Mouse (Mus musculus) urinary bladder, adult 2 months (tissue): Measurements from ENCODE around the gene Wdr63. TPM values are rescaled to one million over a fixed set of nuclear protein-coding genes. Genes with fewer than 3 reads are reported as not detected.

Experiments used
- DNase-seq: peaks from one replicate; pipeline ENCODE4 v3.0.0; 2022; ENCODE audit warnings: low spot score
- polyA plus RNA-seq: library from polyadenylated mRNA; depleted of rRNA; stranded (reverse); fragments of >200 nt; gene quantifications from 2 replicates; pipeline ENCODE4 v1.2.3, GENCODE M21; 2012

The Wdr63 gene
- polyA plus RNA-seq, 1 experiment, result 0.25 TPM

DNA sequence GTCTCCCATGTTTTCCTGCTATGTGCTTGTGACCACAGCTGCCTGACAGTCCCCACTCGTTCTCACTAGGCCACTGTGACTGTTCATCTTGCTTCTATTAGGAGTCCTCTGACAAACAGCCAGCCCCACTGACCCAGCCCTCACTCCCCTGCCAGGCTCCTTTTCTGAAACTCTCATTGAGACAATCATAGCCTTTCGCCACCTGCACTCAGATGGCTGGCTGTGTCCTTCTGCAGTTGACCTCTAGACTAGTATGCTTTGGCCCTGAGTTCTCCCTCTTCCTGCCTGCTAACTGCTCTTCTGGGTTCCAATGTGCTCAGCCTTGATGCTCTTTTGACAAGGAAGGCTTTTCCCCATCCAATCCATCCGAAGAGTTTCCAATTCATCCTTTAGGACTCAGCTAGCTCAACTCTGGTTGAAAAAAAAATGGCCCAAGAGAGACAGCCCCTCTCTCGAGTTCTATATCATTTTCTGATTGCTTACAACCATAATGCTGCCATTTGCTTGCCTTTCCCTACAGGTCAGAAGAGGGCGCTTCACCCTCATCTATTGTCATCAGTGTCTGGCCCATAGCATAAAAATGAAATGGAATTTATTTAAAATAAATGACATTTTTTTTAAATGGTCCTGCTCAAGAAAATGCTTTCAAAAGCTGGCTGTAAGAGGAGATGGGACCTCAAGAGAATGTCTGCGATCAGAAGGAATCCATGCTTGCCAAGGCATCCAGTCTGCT is 54.7 kb downstream of the Wdr63 start:
- no peak for DNase-seq

DNA sequence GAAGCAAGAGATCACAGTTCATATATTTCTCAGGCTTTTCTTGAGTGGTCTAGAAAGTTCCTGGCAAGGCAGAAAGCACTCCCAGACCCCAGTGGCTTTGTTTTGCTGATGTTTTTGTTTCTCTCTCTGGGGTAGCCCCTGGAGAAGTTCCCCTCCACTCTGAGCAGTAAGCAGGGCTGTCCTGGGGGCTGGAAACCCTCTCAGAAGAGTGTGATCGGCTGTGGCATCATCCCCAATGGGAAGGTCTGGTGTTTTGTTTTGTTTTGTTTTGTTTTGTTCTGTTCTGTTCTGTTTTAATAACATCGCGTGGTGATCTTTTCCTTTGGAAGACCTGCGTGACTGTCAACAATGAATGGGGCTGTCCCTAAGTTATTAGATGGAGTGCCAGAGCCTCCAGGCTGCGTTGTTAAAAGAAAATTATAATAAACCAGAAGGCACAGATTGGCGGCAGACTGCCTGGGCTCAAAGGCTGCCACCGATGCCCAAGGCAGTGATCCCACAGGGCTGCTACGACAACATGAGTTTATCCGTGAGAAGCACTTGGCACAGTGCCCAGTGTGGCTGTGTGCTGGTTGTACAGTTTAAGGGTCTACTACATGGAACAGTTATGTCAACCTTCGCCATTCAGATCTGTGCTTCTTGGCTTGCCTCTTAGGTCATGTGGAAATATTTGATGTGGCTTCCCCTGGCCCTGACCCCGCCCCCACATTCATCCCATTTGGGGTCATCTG is 56.5 kb downstream of the Wdr63 start:
- DNase-seq, result no peak

DNA sequence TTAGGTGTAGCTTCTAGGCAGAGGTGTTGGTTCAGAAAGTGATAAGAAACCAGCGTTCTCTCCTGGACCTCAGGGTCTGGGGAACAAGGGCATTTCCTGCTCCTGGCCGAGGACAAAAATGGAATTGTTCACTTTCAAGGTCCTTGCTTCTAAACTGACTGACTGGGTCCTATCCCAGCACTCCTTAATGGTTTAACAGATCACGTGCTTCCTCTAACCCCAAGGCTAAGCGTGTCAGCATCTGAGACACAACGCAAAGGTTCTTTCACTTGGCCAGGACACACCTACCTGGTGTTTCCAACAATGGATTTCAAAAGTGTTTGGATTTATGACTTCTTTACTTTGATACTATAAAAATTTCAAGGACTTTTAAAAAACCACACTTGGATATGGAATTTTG is 58.0 kb downstream of the Wdr63 start:
- DNase-seq, result no peak

DNA sequence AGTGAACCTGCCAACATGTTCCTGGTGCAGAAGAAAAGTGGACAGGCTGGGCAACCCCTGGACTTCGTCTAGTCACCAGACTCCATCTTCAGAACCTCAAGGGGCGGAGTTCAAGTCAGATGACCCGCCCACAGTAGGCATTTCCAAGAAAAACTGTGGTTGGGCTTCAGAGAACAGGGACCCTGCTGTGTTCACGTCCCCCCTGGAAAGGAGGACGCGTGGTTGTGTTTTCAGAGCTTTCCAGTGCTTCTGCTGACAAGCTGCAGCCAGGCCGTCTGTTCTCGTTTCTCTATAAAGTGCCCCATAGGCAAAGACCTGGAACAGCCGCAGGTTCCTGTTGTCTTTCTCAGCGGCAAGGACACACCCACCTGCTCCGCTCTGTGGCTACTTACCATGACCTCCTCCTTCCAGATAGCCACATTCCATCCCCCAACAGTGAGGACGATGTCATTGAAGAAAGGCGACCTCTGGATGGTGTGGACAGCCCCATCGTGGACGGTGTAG is 60.2 kb downstream of the Wdr63 start:
- DNase-seq, result no peak

DNA sequence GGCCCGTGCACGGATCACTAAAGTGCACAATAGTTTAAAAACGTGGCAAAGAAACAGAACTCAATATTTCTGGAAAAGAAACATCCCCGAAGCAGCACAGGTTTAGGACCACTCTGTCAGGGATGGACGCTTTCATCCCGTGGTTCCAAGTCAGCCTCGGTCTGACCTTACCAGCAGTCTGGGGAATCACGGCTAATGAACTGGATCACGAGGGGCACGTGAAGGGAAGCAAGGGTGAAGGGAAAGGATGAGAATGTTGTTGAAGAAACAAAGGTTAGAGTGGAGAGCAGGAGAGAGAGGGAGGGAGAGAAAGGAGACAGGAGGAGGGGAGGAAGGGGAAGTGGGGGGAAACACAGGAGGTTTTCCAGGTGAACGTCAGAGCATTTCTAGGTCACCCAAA is 61.9 kb downstream of the Wdr63 start:
- no peak for DNase-seq

DNA sequence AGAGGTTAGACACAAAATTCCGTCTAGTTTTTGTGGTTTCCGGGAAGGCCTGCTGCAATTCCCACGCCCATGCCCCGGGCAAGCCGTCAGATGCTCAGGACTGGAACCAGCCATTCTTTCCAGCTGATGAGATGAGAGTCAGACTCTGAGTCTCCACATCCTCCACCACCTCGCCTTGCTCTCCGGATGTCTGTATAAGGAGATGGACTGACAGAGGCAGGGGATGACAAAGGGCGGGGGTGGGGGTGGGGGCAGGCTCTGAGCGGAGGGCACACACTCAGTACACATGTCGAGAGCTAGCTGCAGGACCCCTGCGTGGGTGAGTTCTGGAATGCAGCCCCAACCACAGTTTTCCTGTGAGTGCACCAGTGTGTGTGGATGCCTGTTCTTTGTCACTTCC is 63.0 kb downstream of the Wdr63 start:
- DNase-seq, result no peak

DNA sequence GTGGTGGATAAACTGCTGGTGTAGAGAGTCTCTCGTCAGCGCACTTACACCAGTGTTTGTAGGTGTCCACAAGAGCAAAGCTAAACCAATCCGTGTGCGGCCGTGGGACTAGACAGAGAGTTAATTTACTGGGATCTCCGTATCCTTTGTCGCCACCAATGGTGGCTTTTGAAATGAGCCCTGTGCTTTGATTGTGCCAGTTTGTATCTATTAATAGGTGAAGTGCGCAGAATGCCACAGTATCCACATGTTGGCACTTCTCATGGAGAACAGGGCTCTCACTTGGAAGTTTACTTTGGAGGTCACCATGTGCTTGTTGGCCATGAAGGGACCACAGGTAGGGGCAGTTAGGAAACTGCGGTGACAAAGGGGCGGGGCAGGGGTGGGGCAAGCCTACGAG is 66.5 kb downstream of the Wdr63 start:
- no peak for DNase-seq

DNA sequence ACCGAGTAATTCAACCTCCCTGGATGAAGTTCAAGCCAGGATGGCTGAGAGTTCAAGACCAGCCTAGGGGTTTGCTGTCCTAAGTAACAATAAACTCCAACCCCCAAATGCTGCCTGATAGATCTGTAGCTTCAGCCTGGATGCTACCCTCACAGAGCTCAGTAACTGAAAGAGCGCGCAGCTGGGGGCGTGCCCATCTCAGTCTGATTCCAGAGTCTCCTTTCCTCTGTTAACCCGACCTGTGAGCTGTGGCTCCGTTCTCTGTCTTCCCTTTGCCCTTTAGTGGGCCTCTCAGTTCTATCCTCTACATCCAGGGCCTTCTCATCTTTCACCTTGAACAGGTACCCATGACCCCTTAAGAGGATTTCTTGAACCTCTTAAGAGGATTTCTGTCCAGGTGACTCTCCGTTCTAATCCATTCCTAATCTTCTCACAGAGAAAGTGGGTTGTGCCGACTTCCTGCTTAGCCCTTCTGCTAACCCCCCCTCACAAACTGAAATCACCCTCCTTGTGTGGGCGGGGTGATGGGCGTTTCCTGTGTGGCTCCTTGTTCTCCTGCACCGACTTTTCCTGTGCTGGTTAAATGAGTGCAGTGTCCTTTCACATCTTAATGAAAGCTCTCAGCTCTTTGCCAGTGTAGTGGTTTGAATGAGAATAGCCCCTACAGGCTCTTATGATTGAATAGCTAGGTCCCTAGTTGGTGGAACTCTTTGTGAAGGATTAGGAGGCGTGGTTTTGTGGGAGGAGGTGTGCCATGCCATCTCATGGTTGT is 68.6 kb downstream of the Wdr63 start:
- DNase-seq, result no peak

DNA sequence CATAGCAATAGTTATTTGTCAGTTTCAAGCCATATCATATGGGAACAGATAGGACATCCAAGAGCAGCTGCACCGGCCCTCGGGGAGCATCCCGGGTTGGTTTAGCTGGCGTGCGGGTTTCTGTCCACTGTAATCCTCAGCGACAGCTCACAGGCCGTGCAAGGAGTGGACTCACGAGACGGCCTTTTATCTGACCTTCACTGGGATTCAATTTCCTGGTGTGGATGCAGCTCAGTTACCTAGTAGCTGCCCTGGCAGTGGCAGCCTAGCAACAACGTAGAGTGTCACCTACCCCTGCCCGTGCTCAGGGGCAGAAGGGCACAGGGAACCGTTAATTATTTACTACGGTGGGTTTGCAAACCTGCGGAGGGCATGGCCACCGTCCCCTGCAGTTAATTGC is 70.0 kb downstream of the Wdr63 start:
- DNase-seq, result no peak

DNA sequence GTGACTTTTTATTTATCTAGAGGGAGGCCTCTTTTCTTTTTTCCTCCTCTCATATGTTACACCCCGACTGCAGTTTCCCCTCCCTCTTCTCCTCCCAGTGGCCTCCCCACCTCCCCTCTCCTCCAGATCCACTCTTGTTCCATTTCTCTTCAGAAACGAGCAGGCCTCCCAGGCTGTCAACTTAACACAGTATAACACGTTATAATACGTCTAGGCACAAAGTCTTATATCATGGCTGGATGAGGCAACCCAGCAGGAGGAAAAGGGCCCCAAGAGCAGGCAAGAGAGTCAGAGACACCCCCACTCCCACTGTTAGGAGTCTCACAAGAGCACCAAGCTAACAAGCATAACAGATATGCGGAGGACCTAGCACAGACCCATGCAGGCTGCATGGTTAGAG is 75.0 kb downstream of the Wdr63 start:
- DNase-seq, result no peak

DNA sequence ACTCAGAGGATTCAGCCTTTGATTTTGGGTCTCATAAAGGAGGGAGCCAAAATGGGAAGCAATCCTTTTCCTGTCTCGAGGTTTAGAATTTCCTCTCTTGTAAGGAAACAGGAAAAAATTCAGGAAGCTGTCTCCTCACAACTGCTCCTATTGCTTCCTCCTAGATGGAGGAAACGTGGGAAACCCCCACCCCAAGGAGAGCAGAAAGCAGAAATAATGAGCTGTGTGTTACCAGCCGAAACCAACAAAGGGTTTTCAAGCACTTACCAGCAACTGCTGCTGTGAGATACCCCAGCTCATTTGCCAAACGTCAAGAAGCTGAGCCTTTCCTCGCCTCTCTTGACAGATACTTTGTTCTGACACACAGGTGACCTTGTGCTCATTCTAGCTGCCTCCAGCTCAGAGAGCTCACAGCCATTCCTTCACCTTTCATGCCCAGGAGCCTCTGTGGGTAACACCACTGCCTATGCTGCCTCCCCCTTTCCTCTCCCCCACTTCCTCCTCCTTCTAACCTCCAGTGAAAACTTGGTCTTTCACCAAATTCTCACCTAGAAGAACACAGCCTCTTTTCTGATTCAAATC is 77.6 kb downstream of the Wdr63 start:
- DNase-seq, result no peak

DNA sequence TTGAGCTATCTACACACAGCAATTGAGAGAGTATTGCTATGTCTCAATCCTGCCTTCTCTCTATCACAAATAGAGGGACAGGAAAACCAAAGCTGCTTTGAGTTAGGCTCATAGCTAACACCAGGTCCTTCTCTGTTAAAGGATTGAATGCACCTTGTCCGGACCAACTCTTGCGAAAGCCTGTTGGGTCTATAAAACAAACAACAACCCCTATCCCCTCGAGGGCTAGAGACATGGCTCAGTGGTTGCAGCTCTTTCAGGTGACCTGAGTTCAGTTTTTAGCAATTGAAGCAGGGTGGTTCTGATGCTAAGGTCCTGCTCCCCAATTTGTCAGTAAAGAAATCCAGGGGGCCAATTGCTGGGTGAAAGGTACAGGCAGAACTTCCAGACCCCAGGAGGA is 78.7 kb downstream of the Wdr63 start:
- no peak for DNase-seq

DNA sequence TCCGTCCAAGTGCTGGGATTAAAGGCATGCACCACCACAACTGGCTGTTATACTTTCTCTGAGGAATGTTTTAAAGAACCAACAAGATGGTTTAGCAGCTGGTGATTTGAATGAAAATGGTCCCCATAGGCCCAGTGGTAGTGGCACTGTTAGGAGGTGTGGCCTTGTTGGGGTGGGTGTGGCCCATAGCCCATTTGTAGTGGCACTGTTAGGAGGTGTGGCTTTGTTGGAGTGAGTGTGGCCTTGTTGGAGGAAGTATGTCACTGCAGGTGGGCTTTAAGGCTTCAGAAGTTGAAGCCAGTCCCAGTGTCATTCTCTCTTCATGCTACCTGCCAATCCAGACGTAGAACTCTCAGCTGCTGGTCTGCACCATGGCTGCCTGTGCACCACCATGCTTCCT is 79.5 kb downstream of the Wdr63 start:
- DNase-seq, result no peak

DNA sequence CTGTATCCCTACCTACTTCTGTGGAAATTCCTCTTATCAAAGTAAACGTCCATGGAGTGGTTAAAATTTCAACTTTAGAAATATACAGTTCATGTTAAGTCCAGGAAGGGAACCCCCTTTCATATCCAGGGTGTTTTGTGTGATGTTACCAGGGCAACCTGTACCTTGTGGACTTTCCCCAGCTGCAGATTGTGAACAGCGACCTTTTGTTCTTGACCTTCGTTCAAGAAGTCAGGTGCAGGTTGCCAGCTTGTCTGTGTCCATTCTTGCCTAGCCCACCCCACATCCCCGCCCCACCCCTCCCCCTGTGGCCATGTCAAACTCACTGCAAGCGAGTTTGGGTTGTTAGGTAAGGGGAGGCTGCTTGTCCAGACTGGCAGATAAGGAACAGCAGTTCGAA is 80.8 kb downstream of the Wdr63 start:
- DNase-seq, result no peak

DNA sequence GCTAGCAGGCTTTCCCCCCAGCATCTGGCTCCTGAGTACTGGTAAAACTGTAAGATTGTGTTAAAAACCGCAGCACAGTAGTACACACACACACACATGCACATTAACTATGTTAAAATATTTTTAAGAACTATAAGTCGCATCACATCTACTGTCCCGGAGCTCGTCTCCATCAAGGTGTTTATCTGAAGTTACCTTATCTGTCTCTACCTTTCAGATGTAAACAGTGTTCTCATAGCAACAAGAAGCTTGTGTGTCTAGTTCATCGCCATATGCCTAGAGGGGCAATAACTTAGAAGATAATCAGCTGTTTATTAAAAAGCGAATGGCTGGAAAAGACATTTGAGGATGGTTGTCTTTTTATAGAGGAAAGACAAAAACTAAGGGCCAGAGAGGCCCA is 82.4 kb downstream of the Wdr63 start:
- DNase-seq, result no peak

DNA sequence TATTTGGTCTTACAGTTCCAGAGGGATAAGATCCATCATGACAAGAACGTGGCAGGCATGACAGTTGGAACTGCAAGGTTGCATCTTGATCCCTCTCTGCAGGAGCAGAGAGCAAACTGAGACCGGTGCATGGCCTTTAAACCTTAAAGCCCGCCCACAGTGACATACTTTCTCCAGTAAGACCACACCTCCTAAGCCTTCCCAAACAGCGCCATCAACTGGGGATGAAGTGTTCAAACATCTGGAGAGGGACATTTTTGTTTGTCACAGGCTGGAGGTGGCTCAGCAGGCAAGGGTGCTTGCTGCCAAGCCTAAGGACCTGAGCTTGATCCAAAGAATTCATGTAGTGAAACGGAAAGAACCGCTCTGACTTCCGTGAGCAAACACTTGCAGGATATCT is 83.2 kb downstream of the Wdr63 start:
- DNase-seq, result no peak

DNA sequence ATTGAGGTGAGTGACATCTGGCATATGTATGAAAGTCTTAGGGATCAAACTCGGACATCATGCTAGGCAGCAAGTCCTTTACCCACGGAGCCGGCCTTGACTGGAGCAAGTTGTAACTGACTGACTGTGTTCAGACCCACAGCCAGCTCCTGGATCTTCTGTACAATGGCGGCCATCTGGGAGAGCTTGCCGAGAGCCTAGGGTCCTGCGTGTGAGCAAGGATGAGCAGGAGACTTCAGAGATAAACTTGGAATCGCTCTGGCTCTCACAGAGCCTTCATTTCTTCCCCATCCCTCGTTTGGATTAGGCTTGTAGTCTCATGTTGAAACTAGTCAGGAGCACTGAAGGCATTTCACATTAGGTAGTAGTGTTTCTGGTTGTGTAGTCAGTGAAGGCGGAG is 85.7 kb downstream of the Wdr63 start:
- no peak for DNase-seq

DNA sequence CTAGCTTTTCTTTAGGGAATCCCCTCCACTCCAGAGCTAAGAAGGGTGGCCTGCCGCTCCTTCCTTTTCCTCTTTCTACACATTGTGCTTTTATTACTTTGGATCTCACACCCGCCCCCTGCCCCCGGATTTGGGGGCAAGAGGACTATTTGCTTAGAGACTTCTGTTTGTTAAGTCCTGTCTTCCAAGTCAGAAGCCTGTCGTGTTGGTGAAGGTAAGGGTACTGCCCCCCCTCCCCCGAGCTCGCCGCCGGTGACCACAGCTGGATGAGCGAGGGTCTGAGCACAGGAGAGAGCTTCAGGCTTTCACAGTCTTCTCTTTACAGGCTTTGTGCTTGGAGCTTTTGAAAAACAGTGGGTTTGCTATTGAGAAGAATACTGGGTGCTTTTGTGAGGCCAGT is 90.4 kb downstream of the Wdr63 start:
- DNase-seq, result no peak

DNA sequence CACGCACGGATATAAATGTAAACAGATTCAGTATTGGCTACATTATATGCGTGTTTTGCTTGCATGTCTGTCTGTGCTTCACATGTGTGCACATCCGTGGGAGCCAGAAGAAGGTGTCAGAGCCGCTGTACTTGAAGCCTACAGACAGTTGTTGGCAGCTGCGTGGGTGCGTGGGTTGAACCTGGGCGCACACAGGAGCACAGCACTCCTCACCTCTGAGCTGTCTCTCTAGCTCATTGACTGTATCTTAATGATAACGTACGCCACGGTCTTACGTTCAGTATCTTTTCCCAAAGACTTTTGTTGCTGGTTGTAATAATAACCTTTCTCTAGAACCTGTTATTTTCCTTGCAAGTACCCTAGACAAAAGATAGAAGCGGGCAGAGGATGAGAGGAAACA is 91.0 kb downstream of the Wdr63 start:
- no peak for DNase-seq

DNA sequence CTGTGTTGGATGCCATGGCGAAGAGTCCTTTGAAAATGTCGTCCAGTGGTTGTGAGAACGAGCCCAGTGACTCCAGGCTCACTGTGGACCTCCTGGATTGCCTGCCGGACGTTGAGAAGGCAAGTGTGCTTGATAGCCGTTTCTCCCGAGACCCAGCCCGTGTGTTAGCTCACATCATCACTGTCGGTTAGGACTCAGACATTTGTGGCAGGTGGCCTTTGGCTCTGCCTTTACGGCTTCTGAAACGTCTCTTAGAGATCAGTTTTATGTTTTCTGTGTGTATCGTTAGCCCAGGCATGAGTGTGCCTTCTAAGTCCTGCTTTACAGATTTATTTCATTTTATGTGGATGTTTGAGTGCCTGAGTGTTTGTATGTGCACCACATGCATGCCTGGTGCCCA is 93.6 kb downstream of the Wdr63 start:
- no peak for DNase-seq

DNA sequence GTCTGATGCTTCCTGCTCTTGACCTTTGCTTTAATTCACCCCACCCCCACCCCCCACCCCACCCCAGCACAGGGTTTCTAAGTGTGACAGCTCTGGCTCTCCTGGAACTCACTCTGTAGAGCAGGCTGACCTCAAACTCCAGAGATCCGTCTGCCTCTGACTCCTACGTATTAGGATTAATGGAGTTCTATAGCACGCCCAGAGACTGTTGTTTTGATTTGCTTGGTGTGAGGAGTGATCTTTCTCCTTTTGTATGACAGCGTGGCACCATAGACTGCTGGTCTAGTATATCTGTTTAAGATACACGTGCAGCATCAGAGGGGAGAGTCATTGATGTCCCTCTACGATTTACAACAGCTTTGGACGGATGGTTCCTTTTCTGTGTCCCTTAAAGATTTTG is 94.4 kb downstream of the Wdr63 start:
- no peak for DNase-seq

DNA sequence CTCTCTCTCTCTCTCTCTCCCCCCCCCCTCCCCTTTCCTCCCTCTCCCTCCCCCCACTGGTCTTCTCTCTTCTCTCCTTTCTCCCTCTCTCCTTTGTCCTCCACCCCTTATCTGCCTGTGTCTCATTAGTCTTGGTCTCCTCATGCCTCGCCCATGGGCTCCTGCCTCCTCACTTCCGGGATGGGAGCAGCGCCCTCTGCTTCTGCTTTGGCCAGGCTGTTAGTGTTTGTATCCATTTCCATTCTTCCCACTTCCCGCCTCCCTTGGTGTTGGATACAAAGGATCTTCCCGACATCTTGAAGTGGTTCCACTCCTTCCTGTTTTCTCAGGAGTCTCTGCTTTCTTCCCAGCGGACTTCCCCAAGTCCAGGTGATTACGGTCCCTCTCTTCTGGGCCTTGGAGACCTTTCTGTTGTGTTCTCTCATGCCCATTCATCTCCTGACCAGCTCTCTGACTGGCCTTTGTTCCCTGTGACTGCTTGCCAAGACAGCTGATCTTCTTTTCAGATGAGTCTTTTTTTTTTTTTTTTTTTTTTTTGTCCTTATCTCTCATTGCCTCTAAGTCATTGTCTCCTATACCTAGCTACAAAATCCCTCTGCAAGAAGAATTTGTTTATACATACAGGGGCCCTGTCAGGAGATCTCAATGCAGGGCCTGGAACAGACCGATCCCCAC is 96.2 kb downstream of the Wdr63 start:
- no peak for DNase-seq
